Comparison of ENCODE assay signal across 10 mouse cellular contexts in the genomic region with DNA sequence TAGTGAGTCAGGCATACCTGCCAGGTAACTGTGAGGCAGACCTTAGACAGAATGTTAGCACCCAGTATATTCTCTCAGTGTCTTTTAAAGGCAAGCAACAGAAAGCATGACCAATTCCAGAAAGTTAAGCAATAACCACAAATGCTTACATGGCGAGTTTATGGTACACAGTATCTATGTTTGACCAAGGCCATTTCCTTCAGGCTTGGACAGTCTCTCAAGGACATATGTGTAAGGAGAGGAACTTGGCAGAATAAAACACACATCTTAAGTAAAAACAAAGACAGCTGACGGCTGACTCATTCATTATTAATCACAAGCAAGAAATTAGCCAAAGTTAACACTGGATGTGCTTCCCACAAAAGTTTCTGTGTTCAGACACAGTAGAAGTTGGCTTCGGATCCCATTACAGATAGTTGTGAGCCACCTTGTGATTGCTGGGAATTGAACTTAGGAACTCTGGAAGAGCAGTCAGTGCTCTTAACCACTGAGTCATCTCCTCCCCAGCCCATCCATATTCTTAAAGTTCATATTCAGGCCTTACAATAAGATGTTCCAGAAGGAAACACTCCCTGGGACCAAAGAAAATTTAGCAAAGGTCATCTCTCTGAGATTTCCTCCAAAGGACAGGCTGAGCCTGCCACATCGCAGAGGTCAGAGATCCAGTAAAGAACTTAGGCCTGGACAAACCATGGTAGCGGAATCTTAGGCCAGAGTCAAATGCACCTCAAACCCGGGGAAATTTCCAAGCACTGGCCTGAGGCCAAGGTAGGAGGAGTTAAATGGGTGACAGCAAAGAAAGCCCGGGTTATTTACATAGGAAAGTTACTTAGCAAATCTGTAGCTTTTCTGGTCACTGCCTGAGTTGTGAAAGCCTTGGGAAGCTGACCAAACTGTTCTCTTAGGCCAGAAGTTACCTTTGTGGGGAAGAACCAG. TPM values are rescaled to one million over a fixed set of nuclear protein-coding genes. Genes with fewer than 3 reads are reported as not detected.
DNase-seq lines count a peak whose midpoint lies in the region; ATAC-seq lines count a peak whose summit lies in the region.
"Had no signal": no experiment of that assay in that cellular context is flagged by ENCODE, and none has a peak within 500 bp of the region (broad histone marks: within the 10 kb centered on the region; RNA-seq: fewer than 3 reads in every experiment).

No protein-coding gene starts in this region.

- H3K4me1 ChIP-seq in kidney, embryonic 16.5 days (ENCODE audit: insufficient read depth, low read length), result no peaks in the 10 kb centered on the region
- no peaks in the 10 kb centered on the region for H3K4me1 ChIP-seq in midbrain, embryonic 16.5 days (ENCODE audit: control insufficient read depth, insufficient read depth, low read length)
- H3K4me1 ChIP-seq: embryonic facial prominence, embryonic 12.5 days had no signal

- H3K27ac ChIP-seq in kidney, embryonic 16.5 days (ENCODE audit: low read length), result no peak overlapping the region
- no peak overlapping the region for H3K27ac ChIP-seq in midbrain, embryonic 16.5 days (ENCODE audit: low read length)
- H3K27ac ChIP-seq: embryonic facial prominence, embryonic 12.5 days; limb, embryonic 15.5 days had no signal

- no peaks in the 10 kb centered on the region for H3K36me3 ChIP-seq in kidney, embryonic 16.5 days (ENCODE audit: insufficient read depth, low read length)
- H3K36me3 ChIP-seq in midbrain, embryonic 16.5 days (ENCODE audit: control insufficient read depth, insufficient read depth, low read length), result no peaks in the 10 kb centered on the region
- H3K36me3 ChIP-seq: embryonic facial prominence, embryonic 12.5 days; limb, embryonic 15.5 days had no signal

- no peak overlapping the region for H3K9ac ChIP-seq in kidney, embryonic 16.5 days (replicated peaks; ENCODE audit: low read length)
- no peak overlapping the region for H3K9ac ChIP-seq in midbrain, embryonic 16.5 days (ENCODE audit: low read depth, low read length)
- H3K9ac ChIP-seq: embryonic facial prominence, embryonic 12.5 days; limb, embryonic 15.5 days had no signal

- no peak overlapping the region for H3K4me3 ChIP-seq in kidney, embryonic 16.5 days (ENCODE audit: low read length)
- H3K4me3 ChIP-seq in midbrain, embryonic 16.5 days (ENCODE audit: low read depth, low read length), result no peak overlapping the region
- H3K4me3 ChIP-seq: embryonic facial prominence, embryonic 12.5 days; limb, embryonic 15.5 days; myocyte had no signal

- H3K27me3 ChIP-seq in kidney, embryonic 16.5 days (ENCODE audit: insufficient read depth, low read length), result no peaks in the 10 kb centered on the region
- no peaks in the 10 kb centered on the region for H3K27me3 ChIP-seq in midbrain, embryonic 16.5 days (ENCODE audit: control insufficient read depth, insufficient read depth, low read depth, low read length)
- H3K27me3 ChIP-seq: embryonic facial prominence, embryonic 12.5 days; limb, embryonic 15.5 days had no signal

- DNase-seq in left cerebral cortex, postnatal 4 days, result peak; percentile 13
- DNase-seq in left cerebral cortex, postnatal 10 days (ENCODE audit: extremely low spot score in 1 of 2, low spot score in 2 of 2), result no peak
- peak; percentile 19 for DNase-seq in adrenal gland, adult 8-10 months
- peak; percentile 46 for DNase-seq in lung, postnatal 36 days
- DNase-seq in cerebellum, adult 11 months, result no peak

- no peak overlapping the region for H3K4me2 ChIP-seq in kidney, embryonic 16.5 days (replicated peaks; ENCODE audit: low read depth, low read length)
- no peak overlapping the region for H3K4me2 ChIP-seq in midbrain, embryonic 16.5 days (ENCODE audit: low read length)
- H3K4me2 ChIP-seq: embryonic facial prominence, embryonic 12.5 days; limb, embryonic 15.5 days had no signal

- peak; percentile 54; the same call in 1 of the 2 replicates for ATAC-seq in kidney, embryonic 16.5 days (ENCODE audit: low FRiP score, low TSS enrichment)
- ATAC-seq in midbrain, embryonic 16.5 days, result no peak

- no peaks in the 10 kb centered on the region for H3K9me3 ChIP-seq in kidney, embryonic 16.5 days (ENCODE audit: low read length)
- H3K9me3 ChIP-seq in midbrain, embryonic 16.5 days (replicated peaks; ENCODE audit: control insufficient read depth, low read length, poor library complexity, severe bottlenecking), result no peaks in the 10 kb centered on the region
- H3K9me3 ChIP-seq: embryonic facial prominence, embryonic 12.5 days; limb, embryonic 15.5 days had no signal

- intact Hi-C loops in left cerebral cortex, postnatal 4 days (cut with DNase I), result no loop called here
- intact Hi-C loops in left cerebral cortex, postnatal 10 days (cut with DNase I), result no loop called here

- WGBS in kidney, embryonic 16.5 days, result 67% methylated on average over 7 of the region's 7 CpGs
- 76% methylated on average over 7 of the region's 7 CpGs for WGBS in midbrain, embryonic 16.5 days

RNA-seq across cellular contexts. Expression of a gene that starts 38.2 kb away (rescaled TPM):
- 10 to 100 TPM; 54.1 to 57.5 TPM for total RNA-seq in left cerebral cortex, postnatal 4 days (2021)
- 10 to 100 TPM; 69.3 to 70.1 TPM for total RNA-seq in left cerebral cortex, postnatal 10 days (2021)
- total RNA-seq in adrenal gland, adult 8-10 months (2022), result 10 to 100 TPM; 20.3 to 26.7 (median 23.4) TPM
- 2.7 and 3.6 TPM in 2 replicates for polyA plus RNA-seq in kidney, embryonic 16.5 days (2015; fragmentation: Nextera tagmentation; extraction: Ambion mirVana)
- 12.1 and 12.3 TPM in 2 replicates for polyA plus RNA-seq in midbrain, embryonic 16.5 days (2015; fragmentation: Nextera tagmentation; extraction: Ambion mirVana)

RNA-seq across cellular contexts. Expression of a gene that starts 52.0 kb away (rescaled TPM):
- 10 to 100 TPM; 37.5 to 44.2 TPM for total RNA-seq in left cerebral cortex, postnatal 4 days (2021)
- 10 to 100 TPM; 40.6 to 46.6 TPM for total RNA-seq in left cerebral cortex, postnatal 10 days (2021)
- total RNA-seq in adrenal gland, adult 8-10 months (2022), result 10 to 100 TPM; 17.1 to 24.0 (median 21.0) TPM
- 15.9 and 22.3 TPM in 2 replicates for polyA plus RNA-seq in kidney, embryonic 16.5 days (2015; fragmentation: Nextera tagmentation; extraction: Ambion mirVana)
- polyA plus RNA-seq in midbrain, embryonic 16.5 days (2015; fragmentation: Nextera tagmentation; extraction: Ambion mirVana), result 40.9 and 45.0 TPM in 2 replicates

Comparison
In these comparisons a context has a peak if more than half of its experiments do, and no peak if none do; other contexts are left out.
1. DNase-seq: peak in left cerebral cortex, postnatal 4 days (single experiment), adrenal gland, adult 8-10 months (single experiment) and lung, postnatal 36 days (single experiment); none in left cerebral cortex, postnatal 10 days (0 of 2) and cerebellum, adult 11 months (single experiment).